Comparison of ENCODE assay signal across 23 mouse cellular contexts in the genomic region with DNA sequence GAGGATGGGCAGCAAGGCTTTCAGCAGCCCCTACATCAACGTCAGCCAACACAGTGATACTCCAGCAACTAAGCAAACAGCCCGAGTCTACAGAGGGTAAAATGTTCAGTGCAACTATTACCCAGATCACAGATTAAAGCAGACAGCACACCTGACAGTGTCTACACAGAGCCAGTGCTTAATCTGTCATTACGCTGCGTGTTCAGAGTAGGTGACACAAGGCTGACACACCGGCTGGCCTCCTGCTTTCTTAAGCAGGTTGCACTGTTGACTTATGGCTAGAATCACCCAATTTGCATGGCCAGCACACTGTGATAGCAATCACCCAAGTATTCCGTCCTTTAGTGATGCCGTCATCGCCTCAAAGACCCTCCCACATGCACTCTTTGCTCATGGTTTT.
"Had no signal": no experiment of that assay in that cellular context is flagged by ENCODE, and none has a peak within 500 bp of the region (broad histone marks: within the 10 kb centered on the region; RNA-seq: fewer than 3 reads in every experiment).

No protein-coding gene starts in this region.

- DNase-seq: forebrain, postnatal 0 days; gastrocnemius, postnatal 14 days; gastrocnemius, postnatal 36 days; heart, adult 2 months; heart, postnatal 14 days; heart, postnatal 4 days; kidney, adult 18-20 months; kidney, adult 8-10 months; kidney, postnatal 10 days; kidney, postnatal 25 days; kidney, postnatal 4 days had no signal

- H3K9ac ChIP-seq: forebrain, embryonic 15.5 days; forebrain, postnatal 0 days; heart, embryonic 12.5 days; hindbrain, embryonic 12.5 days; hindbrain, embryonic 14.5 days; intestine, embryonic 15.5 days; liver, embryonic 12.5 days had no signal

- H3K36me3 ChIP-seq: forebrain, embryonic 15.5 days; hindbrain, embryonic 10.5 days; hindbrain, embryonic 12.5 days; intestine, embryonic 15.5 days; liver, embryonic 12.5 days had no signal

- H3K9me3 ChIP-seq: forebrain, embryonic 15.5 days; hindbrain, embryonic 10.5 days; hindbrain, embryonic 12.5 days; intestine, embryonic 15.5 days; liver, embryonic 12.5 days had no signal

- H3K4me3 ChIP-seq: forebrain, embryonic 15.5 days; heart, adult 2 months; heart, embryonic 12.5 days; hindbrain, embryonic 10.5 days; hindbrain, embryonic 12.5 days; intestine, embryonic 15.5 days; layer of hippocampus, adult 2 months; left cerebral cortex, adult 2 months; liver, embryonic 12.5 days had no signal

- ATAC-seq: forebrain, embryonic 15.5 days; forebrain, postnatal 0 days; hindbrain, embryonic 16.5 days; inflammation-experienced regulatory T-cells, adult 6 months; intestine, embryonic 15.5 days; intestine, postnatal 0 days; liver, embryonic 12.5 days had no signal

- H3K27me3 ChIP-seq: forebrain, embryonic 15.5 days; heart, embryonic 12.5 days; hindbrain, embryonic 12.5 days; intestine, embryonic 15.5 days; liver, embryonic 12.5 days had no signal

- H3K4me1 ChIP-seq: forebrain, embryonic 15.5 days; intestine, embryonic 15.5 days had no signal

- H3K4me2 ChIP-seq: forebrain, embryonic 15.5 days; heart, embryonic 12.5 days; hindbrain, embryonic 12.5 days; hindbrain, embryonic 14.5 days; intestine, embryonic 15.5 days; liver, embryonic 12.5 days had no signal

- H3K27ac ChIP-seq: forebrain, embryonic 15.5 days; heart, adult 2 months; hindbrain, embryonic 10.5 days; hindbrain, embryonic 12.5 days; hindbrain, embryonic 14.5 days; intestine, embryonic 15.5 days; layer of hippocampus, adult 2 months; left cerebral cortex, adult 2 months; liver, embryonic 12.5 days had no signal
